Mouse (Mus musculus): Measurements from ENCODE around the gene Dhx37.
A peak's percentile ranks its signal among the peaks of the same experiment; 100 is the strongest.
"Not testable (repeated sequence)": the region's sequence is repeated elsewhere in the genome, so short reads cannot be mapped to it uniquely, and the experiment has no call there.

Gene Dhx37

GRCm38 (mm10) chr5:125407910-125408575 is 25.9 kb downstream of the Dhx37 start:
- no peak for DNase-seq (ENCODE audit: inconsistent ontology term)

GRCm38 (mm10) chr5:125407020-125407830 is 26.7 kb downstream of the Dhx37 start:
- no peak for DNase-seq (ENCODE audit: inconsistent ontology term)

GRCm38 (mm10) chr5:125406322-125407016 is 27.5 kb downstream of the Dhx37 start:
- DNase-seq (ENCODE audit: inconsistent ontology term), result peak; percentile 78

- DNase-seq (ENCODE audit: inconsistent ontology term), result peak; percentile 88
These were observed 28.2 kb downstream of the Dhx37 start for GRCm38 (mm10) chr5:125405546-125406248.

GRCm38 (mm10) chr5:125404903-125405545 is 28.9 kb downstream of the Dhx37 start:
- peak; percentile 80 for DNase-seq (ENCODE audit: inconsistent ontology term)

GRCm38 (mm10) chr5:125404536-125404902 is 29.4 kb downstream of the Dhx37 start:
- DNase-seq (ENCODE audit: inconsistent ontology term), result no peak

- no peak for DNase-seq (ENCODE audit: inconsistent ontology term)
These were observed 30.1 kb downstream of the Dhx37 start for GRCm38 (mm10) chr5:125403481-125404465.

GRCm38 (mm10) chr5:125402991-125403390 is 30.9 kb downstream of the Dhx37 start:
- DNase-seq (ENCODE audit: inconsistent ontology term), result no peak

GRCm38 (mm10) chr5:125402476-125402875 is 31.4 kb downstream of the Dhx37 start:
- no peak for DNase-seq (ENCODE audit: inconsistent ontology term)

- DNase-seq (ENCODE audit: inconsistent ontology term), result no peak
These were observed 33.0 kb downstream of the Dhx37 start for GRCm38 (mm10) chr5:125400903-125401302.

GRCm38 (mm10) chr5:125395008-125395407 is 38.9 kb downstream of the Dhx37 start:
- DNase-seq (ENCODE audit: inconsistent ontology term), result no peak

- DNase-seq (ENCODE audit: inconsistent ontology term), result peak; percentile 86
These were observed 40.0 kb downstream of the Dhx37 start for GRCm38 (mm10) chr5:125393622-125394603.

- DNase-seq (ENCODE audit: inconsistent ontology term), result peak; percentile 98
These were observed 40.8 kb downstream of the Dhx37 start for GRCm38 (mm10) chr5:125392977-125393621.

- no peak for DNase-seq (ENCODE audit: inconsistent ontology term)
These were observed 41.3 kb downstream of the Dhx37 start for GRCm38 (mm10) chr5:125392618-125392976.

GRCm38 (mm10) chr5:125392176-125392575 is 41.7 kb downstream of the Dhx37 start:
- not testable (repeated sequence) for DNase-seq (ENCODE audit: inconsistent ontology term)

GRCm38 (mm10) chr5:125391609-125392008 is 42.3 kb downstream of the Dhx37 start:
- peak; percentile 87 for DNase-seq (ENCODE audit: inconsistent ontology term)

- DNase-seq (ENCODE audit: inconsistent ontology term), result no peak
These were observed 42.9 kb downstream of the Dhx37 start for GRCm38 (mm10) chr5:125390906-125391477.
